Mouse (Mus musculus): ENCODE measurements around the gene Usp3. TPM values are rescaled to one million over a fixed set of nuclear protein-coding genes. Genes with fewer than 3 reads are reported as not detected.

Gene Usp3
- 10 to 100 TPM; 20.6 to 20.7 TPM for total RNA-seq (2021)
- 7.2 and 10.2 TPM in 2 replicates for polyA plus RNA-seq (2012; rRNA removed)
- long read RNA-seq, full-length matches to known transcripts: 8 of 16 reads
- long read RNA-seq, partial matches to known transcripts: 6 of 16 reads
- long read RNA-seq, other reads (novel, unspliced or antisense): 2 of 16 reads

- Histone ChIP-seq H3K27ac (peak within 1 kb of the TSS; percentile 97), H3K36me3 (ENCODE audit: control insufficient read depth, insufficient read depth, low read length) (peaks cover 4% of the 10 kb centered on the region; the same call in 1 of the 2 replicates), H3K4me1 (ENCODE audit: control insufficient read depth, insufficient read depth, low read length) (peaks cover 4% of the 10 kb centered on the region), H3K79me2 (replicated peaks; ENCODE audit: control insufficient read depth, insufficient read depth, low read length) (no peaks in the 10 kb centered on the region), H3K27me3 (ENCODE audit: control insufficient read depth, insufficient read depth, low read length) (no peaks in the 10 kb centered on the region), H3K4me3 (peak within 1 kb of the TSS; percentile 92), H3K9ac (ENCODE audit: low read depth, low read length) (peak within 1 kb of the TSS; percentile 87)
- peak; percentile 97 to 99 for DNase-seq
- intact Hi-C loops (cut with DNase I): loop anchor here (2.0 kb wide), 2 partner anchors 80 to 468 kb away; no protein-coding TSS in a partner anchor
- no peak for TF ChIP-seq CTCF (IDR thresholded peaks at IDR 0.05)
- TF ChIP-seq EP300 (IDR thresholded peaks at IDR 0.05; ENCODE audit: insufficient read depth, low read depth, low read length): peak; percentile 12; the same call in 1 of the 2 replicates
- peak; percentile 68 for TF ChIP-seq POLR2A (IDR thresholded peaks at IDR 0.05; ENCODE audit: insufficient read depth, low read depth, low read length)
- under 1% methylated on average over 73 of the region's 73 CpGs for WGBS
These were observed at the start of gene Usp3 for GRCm38 (mm10) chr9:66592708-66593612. Gene Usp3 (minus strand): TSS chr9:66593142.

- TF ChIP-seq CTCF (IDR thresholded peaks at IDR 0.05) (no peak), EP300 (IDR thresholded peaks at IDR 0.05; ENCODE audit: insufficient read depth, low read depth, low read length) (no peak), POLR2A (IDR thresholded peaks at IDR 0.05; ENCODE audit: insufficient read depth, low read depth, low read length) (no peak)
- Histone ChIP-seq H3K9ac (ENCODE audit: low read depth, low read length) (no peak overlapping the region), H3K4me1 (ENCODE audit: control insufficient read depth, insufficient read depth, low read length) (no peaks in the 10 kb centered on the region), H3K27ac (no peak overlapping the region), H3K79me2 (replicated peaks; ENCODE audit: control insufficient read depth, insufficient read depth, low read length) (no peaks in the 10 kb centered on the region), H3K36me3 (ENCODE audit: control insufficient read depth, insufficient read depth, low read length) (no peaks in the 10 kb centered on the region), H3K27me3 (ENCODE audit: control insufficient read depth, insufficient read depth, low read length) (no peaks in the 10 kb centered on the region), H3K4me3 (no peak overlapping the region)
- DNase-seq: no peak
- 56% methylated on average over 7 of the region's 7 CpGs for WGBS
- intact Hi-C loops (cut with DNase I): no loop called here
These were observed 47.5 kb upstream of the Usp3 start for GRCm38 (mm10) chr9:66640491-66640890.

GRCm38 (mm10) chr9:66639626-66640025 lies 46.7 kb upstream of the Usp3 start:
- WGBS: 96% methylated on average over 2 of the region's 2 CpGs
- H3K27me3 ChIP-seq (ENCODE audit: control insufficient read depth, insufficient read depth, low read length): no peaks in the 10 kb centered on the region
- H3K4me3 ChIP-seq: no peak overlapping the region
- no peak overlapping the region for H3K9ac ChIP-seq (ENCODE audit: low read depth, low read length)
- no peak overlapping the region for H3K27ac ChIP-seq
- TF ChIP-seq POLR2A (IDR thresholded peaks at IDR 0.05; ENCODE audit: insufficient read depth, low read depth, low read length): no peak
- intact Hi-C loops (cut with DNase I): no loop called here
- no peaks in the 10 kb centered on the region for H3K79me2 ChIP-seq (replicated peaks; ENCODE audit: control insufficient read depth, insufficient read depth, low read length)
- H3K36me3 ChIP-seq (ENCODE audit: control insufficient read depth, insufficient read depth, low read length): no peaks in the 10 kb centered on the region
- no peaks in the 10 kb centered on the region for H3K4me1 ChIP-seq (ENCODE audit: control insufficient read depth, insufficient read depth, low read length)
- no peak for DNase-seq

GRCm38 (mm10) chr9:66632441-66632840 lies 39.5 kb upstream of the Usp3 start:
- no peak for TF ChIP-seq EP300 (IDR thresholded peaks at IDR 0.05; ENCODE audit: insufficient read depth, low read depth, low read length)
- TF ChIP-seq CTCF (IDR thresholded peaks at IDR 0.05): no peak
- TF ChIP-seq POLR2A (IDR thresholded peaks at IDR 0.05; ENCODE audit: insufficient read depth, low read depth, low read length): no peak
- no peak for DNase-seq
- Histone ChIP-seq H3K79me2 (replicated peaks; ENCODE audit: control insufficient read depth, insufficient read depth, low read length) (no peaks in the 10 kb centered on the region), H3K27ac (no peak overlapping the region), H3K4me3 (no peak overlapping the region), H3K27me3 (ENCODE audit: control insufficient read depth, insufficient read depth, low read length) (no peaks in the 10 kb centered on the region), H3K4me1 (ENCODE audit: control insufficient read depth, insufficient read depth, low read length) (peaks cover 3% of the 10 kb centered on the region), H3K9ac (ENCODE audit: low read depth, low read length) (no peak overlapping the region), H3K36me3 (ENCODE audit: control insufficient read depth, insufficient read depth, low read length) (no peaks in the 10 kb centered on the region)
- intact Hi-C loops (cut with DNase I): no loop called here
- WGBS: 73% methylated on average over 1 of the region's 1 CpGs

GRCm38 (mm10) chr9:66630931-66631330 lies 38.0 kb upstream of the Usp3 start:
- TF ChIP-seq POLR2A (IDR thresholded peaks at IDR 0.05; ENCODE audit: insufficient read depth, low read depth, low read length) (no peak), EP300 (IDR thresholded peaks at IDR 0.05; ENCODE audit: insufficient read depth, low read depth, low read length) (no peak), CTCF (IDR thresholded peaks at IDR 0.05) (no peak)
- H3K79me2 ChIP-seq (replicated peaks; ENCODE audit: control insufficient read depth, insufficient read depth, low read length): no peaks in the 10 kb centered on the region
- DNase-seq: peak in 1 of 2 experiments; percentile 37
- H3K9ac ChIP-seq (ENCODE audit: low read depth, low read length): no peak overlapping the region
- H3K4me3 ChIP-seq: no peak overlapping the region
- H3K4me1 ChIP-seq (ENCODE audit: control insufficient read depth, insufficient read depth, low read length): peaks cover 3% of the 10 kb centered on the region
- no peaks in the 10 kb centered on the region for H3K27me3 ChIP-seq (ENCODE audit: control insufficient read depth, insufficient read depth, low read length)
- WGBS: 45% methylated on average over 1 of the region's 1 CpGs
- no peak overlapping the region for H3K27ac ChIP-seq
- H3K36me3 ChIP-seq (ENCODE audit: control insufficient read depth, insufficient read depth, low read length): no peaks in the 10 kb centered on the region
- intact Hi-C loops (cut with DNase I): no loop called here

- H3K27me3 ChIP-seq (ENCODE audit: control insufficient read depth, insufficient read depth, low read length): no peaks in the 10 kb centered on the region
- H3K4me3 ChIP-seq: no peak overlapping the region
- no peaks in the 10 kb centered on the region for H3K36me3 ChIP-seq (ENCODE audit: control insufficient read depth, insufficient read depth, low read length)
- WGBS: 66% methylated on average over 5 of the region's 5 CpGs
- DNase-seq: no peak
- intact Hi-C loops (cut with DNase I): no loop called here
- no peak overlapping the region for H3K9ac ChIP-seq (ENCODE audit: low read depth, low read length)
- H3K27ac ChIP-seq: no peak overlapping the region
- TF ChIP-seq POLR2A (IDR thresholded peaks at IDR 0.05; ENCODE audit: insufficient read depth, low read depth, low read length) (no peak), CTCF (IDR thresholded peaks at IDR 0.05) (no peak), EP300 (IDR thresholded peaks at IDR 0.05; ENCODE audit: insufficient read depth, low read depth, low read length) (no peak)
- H3K79me2 ChIP-seq (replicated peaks; ENCODE audit: control insufficient read depth, insufficient read depth, low read length): no peaks in the 10 kb centered on the region
- peaks cover 5% of the 10 kb centered on the region for H3K4me1 ChIP-seq (ENCODE audit: control insufficient read depth, insufficient read depth, low read length)
These were observed 33.7 kb upstream of the Usp3 start for GRCm38 (mm10) chr9:66626661-66627060.
